12 mouse cellular contexts compared by ENCODE assay signal in the genomic region with DNA sequence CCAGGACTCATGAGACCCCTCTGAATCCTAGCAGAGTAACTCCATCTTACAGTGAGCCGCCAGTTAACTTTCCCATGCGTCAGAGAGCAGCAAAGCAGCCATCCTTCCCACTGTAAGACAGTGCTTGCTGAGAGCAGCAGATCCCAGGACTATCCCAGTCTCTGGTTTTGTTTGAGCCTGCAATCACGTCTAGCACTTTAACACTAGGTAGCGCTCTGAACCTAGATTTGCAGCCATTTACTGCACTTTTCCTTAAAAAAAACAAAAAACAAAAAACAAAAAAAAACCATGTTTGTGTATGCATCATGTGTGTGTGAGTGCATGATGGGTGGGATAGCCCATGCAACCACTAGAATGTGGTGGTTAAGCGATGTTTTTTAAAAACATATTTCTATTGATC. TPM values are rescaled to one million over a fixed set of nuclear protein-coding genes. Genes with fewer than 3 reads are reported as not detected.
DNase-seq lines count a peak whose midpoint lies in the region; ATAC-seq and TF ChIP-seq lines count a peak whose summit lies in the region.
"Had no signal": no experiment of that assay in that cellular context is flagged by ENCODE, and none has a peak within 500 bp of the region (broad histone marks: within the 10 kb centered on the region; RNA-seq: fewer than 3 reads in every experiment).

No protein-coding gene starts in this region.

- H3K9me3 ChIP-seq in hindbrain, postnatal 0 days (ENCODE audit: low read length), result no peaks in the 10 kb centered on the region
- no peaks in the 10 kb centered on the region for H3K9me3 ChIP-seq in hindbrain, embryonic 12.5 days (replicated peaks)

- no peak for ATAC-seq in hindbrain, postnatal 0 days
- ATAC-seq in hindbrain, embryonic 12.5 days (ENCODE audit: low FRiP score), result no peak
- ATAC-seq in erythroblast, adult 5-6 weeks (replicated peaks; ENCODE audit: low FRiP score, poor library complexity, severe bottlenecking), result no peak

- H3K27ac ChIP-seq in hindbrain, postnatal 0 days, result no peak overlapping the region
- no peak overlapping the region for H3K27ac ChIP-seq in hindbrain, embryonic 12.5 days
- H3K27ac ChIP-seq: macrophage had no signal

- no peaks in the 10 kb centered on the region for H3K36me3 ChIP-seq in hindbrain, postnatal 0 days (ENCODE audit: insufficient read depth, low read length)
- H3K36me3 ChIP-seq in hindbrain, embryonic 12.5 days, result no peaks in the 10 kb centered on the region

- H3K4me1 ChIP-seq in hindbrain, postnatal 0 days (ENCODE audit: insufficient read depth, low read length), result no peaks in the 10 kb centered on the region
- H3K4me1 ChIP-seq in hindbrain, embryonic 12.5 days, result peaks cover 9% of the 10 kb centered on the region

- no peak overlapping the region for H3K4me2 ChIP-seq in hindbrain, postnatal 0 days (ENCODE audit: low read depth, low read length)
- H3K4me2 ChIP-seq in hindbrain, embryonic 12.5 days (replicated peaks), result no peak overlapping the region

- H3K4me3 ChIP-seq in hindbrain, postnatal 0 days (ENCODE audit: low read length), result no peak overlapping the region
- H3K4me3 ChIP-seq in hindbrain, embryonic 12.5 days, result no peak overlapping the region

- peak; percentile 52 for TF ChIP-seq CTCF in hindbrain, postnatal 0 days (IDR thresholded peaks at IDR 0.05; ENCODE audit: low read depth)

- 29% methylated on average over 5 of the region's 5 CpGs for WGBS in hindbrain, postnatal 0 days
- WGBS in hindbrain, embryonic 12.5 days, result 38% methylated on average over 5 of the region's 5 CpGs

- peak; percentile 35 for DNase-seq in adrenal gland, adult 2 months
- DNase-seq in adrenal gland, adult 8-10 months, result no peak
- peak; percentile 62 for DNase-seq in hindbrain, postnatal 0 days (ENCODE audit: low spot score)
- DNase-seq in lung, postnatal 10 days, result peak; percentile 42
- DNase-seq in lung, postnatal 14 days, result no peak
- DNase-seq in retina, postnatal 1 day, result peak; percentile 39
- DNase-seq: B cell, adult 2 months; cerebellum, adult 8-10 months; right cerebral cortex, adult 18-20 months had no signal

- H3K27me3 ChIP-seq in hindbrain, postnatal 0 days (ENCODE audit: insufficient read depth, low read length), result no peaks in the 10 kb centered on the region
- no peaks in the 10 kb centered on the region for H3K27me3 ChIP-seq in hindbrain, embryonic 12.5 days

- no peak overlapping the region for H3K9ac ChIP-seq in hindbrain, postnatal 0 days (replicated peaks; ENCODE audit: low read length)
- H3K9ac ChIP-seq in hindbrain, embryonic 12.5 days, result no peak overlapping the region

RNA-seq across cellular contexts. Expression of a gene that starts 4.1 kb away (rescaled TPM):
- total RNA-seq in adrenal gland, adult 2 months (2021), result 10 to 100 TPM; 16.0 to 23.1 TPM
- polyA plus RNA-seq in adrenal gland, adult 2 months (2012; rRNA removed), result 14.5 and 16.2 TPM in 2 replicates
- 10 to 100 TPM; 20.9 to 28.1 (median 23.5) TPM for total RNA-seq in adrenal gland, adult 8-10 months (2022)
- total RNA-seq in hindbrain, postnatal 0 days (2014; rRNA removed), result 20.7 and 28.4 TPM in 2 replicates
- polyA plus RNA-seq in hindbrain, postnatal 0 days (2015; fragmentation: Nextera tagmentation; extraction: Ambion mirVana), result 35.8 and 42.0 TPM in 2 replicates
- 49.1 and 56.6 TPM in 2 replicates for polyA plus RNA-seq in hindbrain, embryonic 12.5 days (2016; fragmentation: Nextera tagmentation; extraction: Ambion mirVana)
- 9.6 and 18.2 TPM in 2 replicates for total RNA-seq in erythroblast, adult 5-6 weeks (2015; ENCODE audit: low replicate concordance)
- total RNA-seq in erythroblast, adult 5-6 weeks (2017; ENCODE audit: low replicate concordance), result 7.2 and 21.6 TPM in 2 replicates

RNA-seq across cellular contexts. Expression of a gene that starts 16.9 kb away (rescaled TPM):
- total RNA-seq in adrenal gland, adult 2 months (2021), result 10 to 100 TPM; 14.7 to 24.6 TPM
- polyA plus RNA-seq in adrenal gland, adult 2 months (2012; rRNA removed), result 34.1 and 37.2 TPM in 2 replicates
- 10 to 100 TPM; 20.4 to 25.9 (median 22.7) TPM for total RNA-seq in adrenal gland, adult 8-10 months (2022)
- 18.0 TPM in 2 replicates for total RNA-seq in hindbrain, postnatal 0 days (2014; rRNA removed)
- 15.6 and 16.6 TPM in 2 replicates for polyA plus RNA-seq in hindbrain, postnatal 0 days (2015; fragmentation: Nextera tagmentation; extraction: Ambion mirVana)
- polyA plus RNA-seq in hindbrain, embryonic 12.5 days (2016; fragmentation: Nextera tagmentation; extraction: Ambion mirVana), result 15.8 and 16.3 TPM in 2 replicates
- 10.2 and 13.8 TPM in 2 replicates for total RNA-seq in erythroblast, adult 5-6 weeks (2015; ENCODE audit: low replicate concordance)
- 6.7 and 7.7 TPM in 2 replicates for total RNA-seq in erythroblast, adult 5-6 weeks (2017; ENCODE audit: low replicate concordance)

RNA-seq across cellular contexts. Expression of a gene that starts 17.1 kb away (rescaled TPM):
- 1 to 10 TPM; 7.0 to 9.8 TPM for total RNA-seq in adrenal gland, adult 2 months (2021)
- 7.1 and 9.0 TPM in 2 replicates for polyA plus RNA-seq in adrenal gland, adult 2 months (2012; rRNA removed)
- 10 to 100 TPM in 2 of 4 experiments, 1 to 10 TPM in 2; 9.3 to 16.1 (median 12.2) TPM for total RNA-seq in adrenal gland, adult 8-10 months (2022)
- 15.1 and 16.6 TPM in 2 replicates for total RNA-seq in hindbrain, postnatal 0 days (2014; rRNA removed)
- 34.6 and 35.7 TPM in 2 replicates for polyA plus RNA-seq in hindbrain, postnatal 0 days (2015; fragmentation: Nextera tagmentation; extraction: Ambion mirVana)
- polyA plus RNA-seq in hindbrain, embryonic 12.5 days (2016; fragmentation: Nextera tagmentation; extraction: Ambion mirVana), result 43.8 and 52.4 TPM in 2 replicates
- total RNA-seq in erythroblast, adult 5-6 weeks (2015; ENCODE audit: low replicate concordance), result 1.7 and 4.8 TPM in 2 replicates
- total RNA-seq in erythroblast, adult 5-6 weeks (2017; ENCODE audit: low replicate concordance), result 1.8 and 4.9 TPM in 2 replicates

RNA-seq across cellular contexts. Expression of a gene that starts 34.2 kb away (rescaled TPM):
- 10 to 100 TPM; 68.0 to 76.1 TPM for total RNA-seq in adrenal gland, adult 2 months (2021)
- polyA plus RNA-seq in adrenal gland, adult 2 months (2012; rRNA removed), result 10.3 and 10.7 TPM in 2 replicates
- 10 to 100 TPM; 57.2 to 75.2 (median 66.6) TPM for total RNA-seq in adrenal gland, adult 8-10 months (2022)
- 47.7 and 58.2 TPM in 2 replicates for total RNA-seq in hindbrain, postnatal 0 days (2014; rRNA removed)
- 60.2 and 64.2 TPM in 2 replicates for polyA plus RNA-seq in hindbrain, postnatal 0 days (2015; fragmentation: Nextera tagmentation; extraction: Ambion mirVana)
- polyA plus RNA-seq in hindbrain, embryonic 12.5 days (2016; fragmentation: Nextera tagmentation; extraction: Ambion mirVana), result 54.9 and 64.1 TPM in 2 replicates
- 21.5 and 35.4 TPM in 2 replicates for total RNA-seq in erythroblast, adult 5-6 weeks (2015; ENCODE audit: low replicate concordance)
- total RNA-seq in erythroblast, adult 5-6 weeks (2017; ENCODE audit: low replicate concordance), result 20.1 and 34.9 TPM in 2 replicates

RNA-seq across cellular contexts. Expression of a gene that starts 35.0 kb away (rescaled TPM):
- 10 to 100 TPM; 42.1 to 51.1 TPM for total RNA-seq in adrenal gland, adult 2 months (2021)
- polyA plus RNA-seq in adrenal gland, adult 2 months (2012; rRNA removed), result 25.5 and 34.2 TPM in 2 replicates
- total RNA-seq in adrenal gland, adult 8-10 months (2022), result 10 to 100 TPM; 46.9 to 89.6 (median 65.8) TPM
- 44.9 and 47.4 TPM in 2 replicates for total RNA-seq in hindbrain, postnatal 0 days (2014; rRNA removed)
- 34.4 and 36.2 TPM in 2 replicates for polyA plus RNA-seq in hindbrain, postnatal 0 days (2015; fragmentation: Nextera tagmentation; extraction: Ambion mirVana)
- 57.1 and 61.4 TPM in 2 replicates for polyA plus RNA-seq in hindbrain, embryonic 12.5 days (2016; fragmentation: Nextera tagmentation; extraction: Ambion mirVana)
- total RNA-seq in erythroblast, adult 5-6 weeks (2015; ENCODE audit: low replicate concordance), result 18.4 and 27.1 TPM in 2 replicates
- 20.4 and 20.8 TPM in 2 replicates for total RNA-seq in erythroblast, adult 5-6 weeks (2017; ENCODE audit: low replicate concordance)

Comparison
In these comparisons a context has a peak if more than half of its experiments do, and no peak if none do; other contexts are left out.
1. DNase-seq: peak in adrenal gland, adult 2 months (single experiment), hindbrain, postnatal 0 days (single experiment), lung, postnatal 10 days (single experiment) and retina, postnatal 1 day (single experiment); none in adrenal gland, adult 8-10 months (single experiment) and lung, postnatal 14 days (single experiment).